Mouse (Mus musculus) forebrain, postnatal 0 days (tissue): ENCODE data around the gene Rom1. TPM values are rescaled to one million over a fixed set of nuclear protein-coding genes. Genes with fewer than 3 reads are reported as not detected.

Source experiments
- ATAC-seq: fragments of 200-750 bp; cut with Nextera tagmentation; 2 replicates; pipeline ENCODE4 v1.8.0; 2017; ENCODE audit warnings: mild to moderate bottlenecking, moderate library complexity
- DNase-seq: peaks from one replicate; pipeline ENCODE4 v3.0.0-alpha.2; 2015
- H3K27ac ChIP-seq: fragments of 300-500 bp; sonication (generic); 2 replicates; pipeline ENCODE4 v1.5.1; 2014; ENCODE audit warnings: low read depth, mild to moderate bottlenecking, antibody characterized with exemption, low read length, moderate library complexity, mixed read lengths
- H3K27me3 ChIP-seq: fragments of 300-500 bp; sonication (generic); 2 replicates; pipeline ENCODE4 v1.6.1; 2014; ENCODE audit warnings: mild to moderate bottlenecking, low read length, mixed read lengths; ENCODE audit not compliant: insufficient read depth
- H3K36me3 ChIP-seq: fragments of 300-500 bp; sonication (generic); 2 replicates; pipeline ENCODE4 v1.6.1; 2014; ENCODE audit warnings: mild to moderate bottlenecking, moderate library complexity; ENCODE audit not compliant: insufficient read depth
- H3K4me1 ChIP-seq: fragments of 300-500 bp; sonication (generic); 2 replicates; pipeline ENCODE4 v1.6.1; 2014; ENCODE audit warnings: antibody characterized with exemption; ENCODE audit not compliant: insufficient read depth
- H3K4me2 ChIP-seq: fragments of 300-500 bp; sonication (generic); 2 replicates; pipeline ENCODE4 v1.6.1; 2014; ENCODE audit warnings: low read depth, mild to moderate bottlenecking, moderate library complexity
- H3K4me3 ChIP-seq: fragments of 300-500 bp; sonication (generic); 2 replicates; pipeline ENCODE4 v1.5.1; 2014; ENCODE audit warnings: low read depth, low read length, mixed read lengths
- H3K9ac ChIP-seq: fragments of 300-500 bp; sonication (generic); 2 replicates; pipeline ENCODE4 v1.6.1; 2014; ENCODE audit warnings: mild to moderate bottlenecking
- H3K9me3 ChIP-seq: fragments of 300-500 bp; sonication (generic); 2 replicates; pipeline ENCODE4 v1.6.1; 2016; ENCODE audit warnings: low read length
- CTCF ChIP-seq: sonication (generic); IDR thresholded peaks from 2 replicates; pipeline ENCODE4 v1.5.1; 2016; ENCODE audit warnings: antibody characterized with exemption, control low read depth, low read depth
- WGBS: fragments of 180-500 bp; shearing (Covaris S2); extraction: QIAGEN DNeasy Blood & Tissue Kit; methylation state at CpG from one replicate; pipeline ENCODE4 v1.1.7; 2014; 5-methylcytosine and 5-hydroxymethylcytosine counted together
- polyA plus RNA-seq: library from polyadenylated mRNA; unstranded; fragments of >200 nt; fragmentation: Nextera tagmentation; extraction: Ambion mirVana; gene quantifications from 2 replicates; pipeline ENCODE4 v1.2.1, GENCODE M21; 2015
- total RNA-seq: library from RNA; depleted of rRNA; stranded (reverse); fragments of >200 nt; gene quantifications from 2 replicates; pipeline ENCODE4 v1.2.3, GENCODE M21; 2014

Rom1 gene
- total and polyA plus RNA-seq, 2 experiments from 2014 or later = 3.3 to 3.5 TPM

- H3K4me3 ChIP-seq = peak within 1 kb of the TSS; percentile 67
- no peaks in the 10 kb centered on the region for H3K9me3 ChIP-seq
- peaks cover 48% of the 10 kb centered on the region for H3K36me3 ChIP-seq
- TF ChIP-seq CTCF = 0 out of 2 replicates have a peak, but pooled peaks have one; percentile 15
- H3K4me2 ChIP-seq = peak within 1 kb of the TSS; percentile 71
- H3K4me1 ChIP-seq = peaks cover 22% of the 10 kb centered on the region
- peak; percentile 99 for DNase-seq
- no peaks in the 10 kb centered on the region for H3K27me3 ChIP-seq
- peak; percentile 96 for ATAC-seq
- peak within 1 kb of the TSS; percentile 96 for H3K27ac ChIP-seq
- H3K9ac ChIP-seq = peak within 1 kb of the TSS; percentile 69
- WGBS = under 1% methylated on average over 46 of the region's 46 CpGs
These were observed 24.2 kb upstream of the Rom1 start, which contains the start of gene Tut1 for GRCm38 (mm10) chr19:8953135-8954039. Tut1 (plus strand) TSS chr19:8953847.

GRCm38 (mm10) chr19:8952241-8952640 is 23.1 kb upstream of the Rom1 start:
- Histone ChIP-seq H3K4me1 (peaks cover 22% of the 10 kb centered on the region), H3K27ac (peak overlapping the region; percentile 96), H3K27me3 (no peaks in the 10 kb centered on the region), H3K4me2 (no peak overlapping the region; the same call in 1 of the 2 replicates), H3K36me3 (peaks cover 57% of the 10 kb centered on the region), H3K9ac (peak overlapping the region; percentile 69), H3K4me3 (no peak overlapping the region), H3K9me3 (no peaks in the 10 kb centered on the region)
- DNase-seq (peak; percentile 68), ATAC-seq (peak; percentile 14; the same call in 1 of the 2 replicates)
- TF ChIP-seq CTCF = no peak
- WGBS = 37% methylated on average over 9 of the region's 9 CpGs

GRCm38 (mm10) chr19:8950190-8950589 is 21.0 kb upstream of the Rom1 start:
- Histone ChIP-seq H3K27me3 (no peaks in the 10 kb centered on the region), H3K36me3 (peaks cover 66% of the 10 kb centered on the region), H3K4me3 (no peak overlapping the region), H3K9me3 (no peaks in the 10 kb centered on the region), H3K4me1 (peaks cover 22% of the 10 kb centered on the region), H3K27ac (no peak overlapping the region), H3K9ac (no peak overlapping the region), H3K4me2 (no peak overlapping the region)
- ATAC-seq = no peak
- 93% methylated on average over 5 of the region's 5 CpGs for WGBS
- no peak for DNase-seq
- TF ChIP-seq CTCF = no peak

- no peak for ATAC-seq
- TF ChIP-seq CTCF = no peak
- Histone ChIP-seq H3K27me3 (no peaks in the 10 kb centered on the region), H3K4me2 (no peak overlapping the region), H3K9me3 (no peaks in the 10 kb centered on the region), H3K9ac (no peak overlapping the region), H3K4me1 (peaks cover 9% of the 10 kb centered on the region; the same call in 1 of the 2 replicates), H3K36me3 (peaks cover 71% of the 10 kb centered on the region), H3K27ac (no peak overlapping the region), H3K4me3 (no peak overlapping the region)
- no peak for DNase-seq
- 95% methylated on average over 7 of the region's 7 CpGs for WGBS
These were observed 17.8 kb upstream of the Rom1 start for GRCm38 (mm10) chr19:8946929-8947328.

GRCm38 (mm10) chr19:8945251-8945650 is 16.1 kb upstream of the Rom1 start:
- no peak overlapping the region for H3K27ac ChIP-seq
- no peak overlapping the region for H3K4me2 ChIP-seq
- no peaks in the 10 kb centered on the region for H3K27me3 ChIP-seq
- peaks cover 9% of the 10 kb centered on the region; the same call in 1 of the 2 replicates for H3K4me1 ChIP-seq
- ATAC-seq (no peak), DNase-seq (no peak)
- no peak overlapping the region for H3K9ac ChIP-seq
- peaks cover 55% of the 10 kb centered on the region for H3K36me3 ChIP-seq
- WGBS = 82% methylated on average over 6 of the region's 6 CpGs
- H3K4me3 ChIP-seq = no peak overlapping the region
- TF ChIP-seq CTCF = no peak
- no peaks in the 10 kb centered on the region for H3K9me3 ChIP-seq

GRCm38 (mm10) chr19:8944750-8945149 is 15.6 kb upstream of the Rom1 start:
- peaks cover 49% of the 10 kb centered on the region for H3K36me3 ChIP-seq
- no peaks in the 10 kb centered on the region for H3K9me3 ChIP-seq
- H3K4me1 ChIP-seq = peaks cover 9% of the 10 kb centered on the region; the same call in 1 of the 2 replicates
- 19% methylated on average over 5 of the region's 5 CpGs for WGBS
- ATAC-seq = no peak
- H3K4me2 ChIP-seq = no peak overlapping the region
- DNase-seq = peak; percentile 53
- H3K4me3 ChIP-seq = no peak overlapping the region
- no peak for TF ChIP-seq CTCF
- no peak overlapping the region for H3K27ac ChIP-seq
- H3K27me3 ChIP-seq = no peaks in the 10 kb centered on the region
- H3K9ac ChIP-seq = no peak overlapping the region

- H3K4me3 ChIP-seq = no peak overlapping the region
- H3K9me3 ChIP-seq = no peaks in the 10 kb centered on the region
- WGBS = 48% methylated on average over 5 of the region's 5 CpGs
- DNase-seq = no peak
- peak overlapping the region; percentile 15 for H3K4me2 ChIP-seq
- no peak for ATAC-seq
- H3K27me3 ChIP-seq = no peaks in the 10 kb centered on the region
- TF ChIP-seq CTCF = no peak
- H3K9ac ChIP-seq = no peak overlapping the region
- H3K27ac ChIP-seq = no peak overlapping the region
- H3K4me1 ChIP-seq = peaks cover 9% of the 10 kb centered on the region; the same call in 1 of the 2 replicates
- peaks cover 43% of the 10 kb centered on the region for H3K36me3 ChIP-seq
These were observed 14.9 kb upstream of the Rom1 start for GRCm38 (mm10) chr19:8944062-8944461.
